Mouse (Mus musculus) midbrain, embryonic 11.5 days (tissue): ENCODE measurements around the gene Olfr1330. TPM values are rescaled to one million over a fixed set of nuclear protein-coding genes. Genes with fewer than 3 reads are reported as not detected.

ENCODE experiments used
- polyA plus RNA-seq: library from polyadenylated mRNA; unstranded; fragments of >200 nt; fragmentation: Nextera tagmentation; extraction: Ambion mirVana; gene quantifications from 2 replicates; pipeline ENCODE4 v1.2.1, GENCODE M21; 2014

The Olfr1330 gene
- polyA plus RNA-seq, 1 experiment from 2014 or later = not detected

Other genes starting within 250 kb of the Olfr1330 start
- not detected in 2 replicates for gene Olfr62, start 229.6 kb upstream of the Olfr1330 start, polyA plus RNA-seq
- gene Olfr1342, start 195.8 kb upstream of the Olfr1330 start, polyA plus RNA-seq = not detected in 2 replicates
- gene Olfr1341, start 185.1 kb upstream of the Olfr1330 start, polyA plus RNA-seq = not detected in 2 replicates
- not detected in 2 replicates for gene Olfr1340, start 168.5 kb upstream of the Olfr1330 start, polyA plus RNA-seq
- gene Olfr1339, start 156.4 kb upstream of the Olfr1330 start, polyA plus RNA-seq = not detected in 2 replicates
- not detected in 2 replicates for gene Olfr1338, start 129.9 kb upstream of the Olfr1330 start, polyA plus RNA-seq
- not detected in 2 replicates for gene Olfr1337, start 106.0 kb upstream of the Olfr1330 start, polyA plus RNA-seq
- gene Olfr1335, start 78.7 kb upstream of the Olfr1330 start, polyA plus RNA-seq = not detected in 2 replicates
- gene Olfr1333, start 52.3 kb upstream of the Olfr1330 start, polyA plus RNA-seq = not detected in 2 replicates
- not detected in 2 replicates for gene Olfr1331, start 23.9 kb upstream of the Olfr1330 start, polyA plus RNA-seq
- not detected in 2 replicates for gene Olfr1329, start 28.9 kb downstream of the Olfr1330 start, polyA plus RNA-seq
- gene Olfr1328, start 50.0 kb downstream of the Olfr1330 start, polyA plus RNA-seq = not detected in 2 replicates
- not detected in 2 replicates for gene Lao1, start 73.0 kb downstream of the Olfr1330 start, polyA plus RNA-seq
- 152 and 158 TPM in 2 replicates for gene Slc2a1, start 220.1 kb downstream of the Olfr1330 start, polyA plus RNA-seq